Mouse (Mus musculus): Measurements from ENCODE around the gene Hist1h2bp. TPM values are rescaled to one million over a fixed set of nuclear protein-coding genes. Genes with fewer than 3 reads are reported as not detected.
"Not testable (repeated sequence)": the region's sequence is repeated elsewhere in the genome, so short reads cannot be mapped to it uniquely, and the experiment has no call there.

Hist1h2bp gene
- polyA plus RNA-seq, 1 experiment from 2014 or later: 0.68 TPM

- Histone ChIP-seq H3K4me1 (peaks cover 3% of the 10 kb centered on the region; the same call in 1 of the 2 replicates), H3K4me3 (no peak overlapping the region), H3K9me3 (no peaks in the 10 kb centered on the region), H3K27me3 (replicated peaks) (no peaks in the 10 kb centered on the region), H3K4me2 (replicated peaks) (peak overlapping the region; percentile 42; the same call in 1 of the 2 replicates), H3K27ac (no peak overlapping the region), H3K9ac (no peak overlapping the region), H3K36me3 (no peaks in the 10 kb centered on the region)
- 65% methylated on average over 1 of the region's 1 CpGs for WGBS
- no peak for ATAC-seq (ENCODE audit: low FRiP score, low read depth)
Observed at GRCm38 (mm10) chr13:21755707-21756106, 31.6 kb upstream of the Hist1h2bp start.

GRCm38 (mm10) chr13:21778814-21779766 is 8.2 kb upstream of the Hist1h2bp start:
- WGBS: 3% methylated on average over 33 of the region's 33 CpGs
- Histone ChIP-seq H3K36me3 (no peaks in the 10 kb centered on the region), H3K27me3 (replicated peaks) (no peaks in the 10 kb centered on the region), H3K4me1 (peaks cover 25% of the 10 kb centered on the region), H3K4me3 (peak overlapping the region; percentile 46), H3K4me2 (replicated peaks) (peak overlapping the region; percentile 93), H3K9ac (peak overlapping the region; percentile 69), H3K27ac (peak overlapping the region; percentile 88), H3K9me3 (no peaks in the 10 kb centered on the region)
- ATAC-seq (ENCODE audit: low FRiP score, low read depth): peak; percentile 87

- Histone ChIP-seq H3K4me2 (replicated peaks) (peak within 1 kb of the TSS; percentile 93), H3K9ac (peak within 1 kb of the TSS; percentile 69), H3K27me3 (replicated peaks) (no peaks in the 10 kb centered on the region), H3K9me3 (no peaks in the 10 kb centered on the region), H3K36me3 (no peaks in the 10 kb centered on the region), H3K4me1 (peaks cover 29% of the 10 kb centered on the region), H3K4me3 (peak within 1 kb of the TSS; percentile 46), H3K27ac (peak within 1 kb of the TSS; percentile 88)
- WGBS: under 1% methylated on average over 44 of the region's 44 CpGs
- ATAC-seq (ENCODE audit: low FRiP score, low read depth): peak; percentile 1; the same call in 1 of the 2 replicates
Observed at GRCm38 (mm10) chr13:21779767-21780731, 7.2 kb upstream of the Hist1h2bp start, which contains the start of gene Hist1h1b. Gene Hist1h1b, minus strand, starts transcription at chr13:21780625.

GRCm38 (mm10) chr13:21781021-21781555 is 6.2 kb upstream of the Hist1h2bp start:
- Histone ChIP-seq H3K27ac (no peak overlapping the region), H3K9me3 (no peaks in the 10 kb centered on the region), H3K4me3 (0 out of 2 replicates have a peak overlapping the region, but pooled peaks have one; percentile 46), H3K27me3 (replicated peaks) (no peaks in the 10 kb centered on the region), H3K4me2 (replicated peaks) (peak overlapping the region; percentile 93), H3K9ac (no peak overlapping the region), H3K4me1 (peaks cover 30% of the 10 kb centered on the region), H3K36me3 (no peaks in the 10 kb centered on the region)
- WGBS: 46% methylated on average over 6 of the region's 6 CpGs
- ATAC-seq (ENCODE audit: low FRiP score, low read depth): no peak

- Histone ChIP-seq H3K27ac (no peak overlapping the region), H3K9me3 (no peaks in the 10 kb centered on the region), H3K27me3 (replicated peaks) (no peaks in the 10 kb centered on the region), H3K36me3 (no peaks in the 10 kb centered on the region), H3K4me3 (no peak overlapping the region), H3K9ac (no peak overlapping the region), H3K4me2 (replicated peaks) (no peak overlapping the region), H3K4me1 (peaks cover 32% of the 10 kb centered on the region)
- WGBS: 93% methylated on average over 1 of the region's 1 CpGs
- no peak for ATAC-seq (ENCODE audit: low FRiP score, low read depth)
Observed at GRCm38 (mm10) chr13:21781639-21782038, 5.6 kb upstream of the Hist1h2bp start.

GRCm38 (mm10) chr13:21782361-21783254 is 4.7 kb upstream of the Hist1h2bp start:
- WGBS: 1% methylated on average over 14 of the region's 35 CpGs
- not testable (repeated sequence) for H3K27me3 ChIP-seq (replicated peaks); H3K9me3 ChIP-seq; ATAC-seq (ENCODE audit: low FRiP score, low read depth); H3K36me3 ChIP-seq
- Histone ChIP-seq H3K4me2 (replicated peaks) (peak overlapping the region; percentile 69), H3K27ac (peak overlapping the region; percentile 64), H3K9ac (peak overlapping the region; percentile 66), H3K4me3 (peak overlapping the region; percentile 35), H3K4me1 (peaks cover 32% of the 10 kb centered on the region)

GRCm38 (mm10) chr13:21783255-21783617 is 4.0 kb upstream of the Hist1h2bp start, which contains the start of gene Hist1h3i:
Gene Hist1h3i, minus strand, starts transcription at chr13:21783370.
- Histone ChIP-seq H3K4me1 (peaks cover 36% of the 10 kb centered on the region), H3K36me3 (no peaks in the 10 kb centered on the region), H3K9me3 (no peaks in the 10 kb centered on the region), H3K27me3 (replicated peaks) (no peaks in the 10 kb centered on the region), H3K9ac (peak within 1 kb of the TSS; percentile 66), H3K4me3 (peak within 1 kb of the TSS; percentile 35), H3K27ac (peak within 1 kb of the TSS; percentile 64), H3K4me2 (replicated peaks) (peak within 1 kb of the TSS; percentile 69)
- peak; percentile 63 for ATAC-seq (ENCODE audit: low FRiP score, low read depth)
- under 1% methylated on average over 19 of the region's 20 CpGs for WGBS

GRCm38 (mm10) chr13:21783734-21784161 is 3.5 kb upstream of the Hist1h2bp start:
- H3K4me1 ChIP-seq: peaks cover 37% of the 10 kb centered on the region
- H3K9me3 ChIP-seq: no peaks in the 10 kb centered on the region
- H3K27me3 ChIP-seq (replicated peaks): no peaks in the 10 kb centered on the region
- no peak for ATAC-seq (ENCODE audit: low FRiP score, low read depth)
- no peaks in the 10 kb centered on the region for H3K36me3 ChIP-seq
- H3K4me2 ChIP-seq (replicated peaks): peak overlapping the region; percentile 69
- 2% methylated on average over 9 of the region's 9 CpGs for WGBS
- H3K9ac ChIP-seq: peak overlapping the region; percentile 26
- H3K4me3 ChIP-seq: peak overlapping the region; percentile 11
- H3K27ac ChIP-seq: 0 out of 2 replicates have a peak overlapping the region, but pooled peaks have one; percentile 15

GRCm38 (mm10) chr13:21784311-21784710 is 3.0 kb upstream of the Hist1h2bp start:
- no peak for ATAC-seq (ENCODE audit: low FRiP score, low read depth)
- Histone ChIP-seq H3K36me3 (no peaks in the 10 kb centered on the region), H3K4me1 (peaks cover 37% of the 10 kb centered on the region), H3K4me2 (replicated peaks) (peak overlapping the region; percentile 69), H3K9ac (0 out of 2 replicates have a peak overlapping the region, but pooled peaks have one; percentile 26), H3K4me3 (no peak overlapping the region), H3K27me3 (replicated peaks) (no peaks in the 10 kb centered on the region), H3K9me3 (no peaks in the 10 kb centered on the region), H3K27ac (peak overlapping the region; percentile 15; the same call in 1 of the 2 replicates)
- 10% methylated on average over 6 of the region's 6 CpGs for WGBS

- peak overlapping the region; percentile 57 for H3K4me2 ChIP-seq (replicated peaks)
- no peak for ATAC-seq (ENCODE audit: low FRiP score, low read depth)
- peak overlapping the region; percentile 44; the same call in 1 of the 2 replicates for H3K9ac ChIP-seq
- WGBS: 4% methylated on average over 8 of the region's 8 CpGs
- H3K27me3 ChIP-seq (replicated peaks): no peaks in the 10 kb centered on the region
- no peaks in the 10 kb centered on the region for H3K36me3 ChIP-seq
- H3K9me3 ChIP-seq: no peaks in the 10 kb centered on the region
- 0 out of 2 replicates have a peak overlapping the region, but pooled peaks have one; percentile 16 for H3K27ac ChIP-seq
- H3K4me1 ChIP-seq: peaks cover 30% of the 10 kb centered on the region
- H3K4me3 ChIP-seq: peak overlapping the region; percentile 29
Observed at GRCm38 (mm10) chr13:21786189-21786898, 917 bp upstream of the Hist1h2bp start.

All from neural tube, embryonic 12.5 days (tissue).